Mouse (Mus musculus) limb, embryonic 12.5 days (tissue): Measurements from ENCODE around the gene Robo1. TPM values are rescaled to one million over a fixed set of nuclear protein-coding genes. Genes with fewer than 3 reads are reported as not detected.

Experiments used
- ATAC-seq: fragments of 200-750 bp; cut with Nextera tagmentation; 2 replicates; pipeline ENCODE4 v1.8.0; 2017; ENCODE audit warnings: low read depth, moderate TSS enrichment; ENCODE audit not compliant: insufficient number of reproducible peaks, insufficient read depth, low FRiP score, low TSS enrichment
- H3K27ac ChIP-seq: fragments of 300-500 bp; sonication (generic); 2 replicates; pipeline ENCODE4 v1.5.1; 2016; ENCODE audit warnings: mild to moderate bottlenecking, moderate library complexity
- H3K27me3 ChIP-seq: fragments of 300-500 bp; sonication (generic); 2 replicates; pipeline ENCODE4 v1.6.1; 2016; ENCODE audit warnings: mild to moderate bottlenecking, moderate library complexity
- H3K36me3 ChIP-seq: fragments of 300-500 bp; sonication (generic); 2 replicates; pipeline ENCODE4 v1.6.1; 2016; ENCODE audit warnings: mild to moderate bottlenecking, moderate library complexity
- H3K4me1 ChIP-seq: fragments of 300-500 bp; sonication (generic); replicated peaks from 2 replicates; pipeline ENCODE4 v1.6.1; 2016
- H3K4me2 ChIP-seq: fragments of 300-500 bp; sonication (generic); 2 replicates; pipeline ENCODE4 v1.6.1; 2016; ENCODE audit warnings: mild to moderate bottlenecking, moderate library complexity
- H3K4me3 ChIP-seq: fragments of 300-500 bp; sonication (generic); replicated peaks from 2 replicates; pipeline ENCODE4 v1.5.1; 2016; ENCODE audit warnings: mild to moderate bottlenecking
- H3K9ac ChIP-seq: fragments of 300-500 bp; sonication (generic); replicated peaks from 2 replicates; pipeline ENCODE4 v1.6.1; 2016; ENCODE audit warnings: mild to moderate bottlenecking, moderate library complexity
- H3K9me3 ChIP-seq: fragments of 300-500 bp; sonication (generic); 2 replicates; pipeline ENCODE4 v1.6.1; 2016; ENCODE audit warnings: mild to moderate bottlenecking, moderate library complexity
- WGBS: fragments of 180-500 bp; shearing (Covaris S2); methylation state at CpG from one replicate; pipeline ENCODE4 v1.1.7; 2016; 5-methylcytosine and 5-hydroxymethylcytosine counted together
- polyA plus RNA-seq: library from polyadenylated mRNA; unstranded; fragments of >200 nt; fragmentation: Nextera tagmentation; extraction: Ambion mirVana; gene quantifications from 2 replicates; pipeline ENCODE4 v1.2.1, GENCODE M21; 2016

Robo1 gene
- polyA plus RNA-seq, 1 experiment from 2014 or later, result 61.6 TPM

- no peaks in the 10 kb centered on the region; the same call in 1 of the 2 replicates for H3K4me1 ChIP-seq
- H3K4me2 ChIP-seq, result no peak overlapping the region
- WGBS, result 51% methylated on average over 10 of the region's 10 CpGs
- no peaks in the 10 kb centered on the region for H3K36me3 ChIP-seq
- no peak overlapping the region for H3K4me3 ChIP-seq
- H3K27ac ChIP-seq, result no peak overlapping the region
- H3K9ac ChIP-seq, result no peak overlapping the region
- no peak for ATAC-seq
- no peaks in the 10 kb centered on the region for H3K27me3 ChIP-seq
- no peaks in the 10 kb centered on the region for H3K9me3 ChIP-seq
Measured at GRCm38 (mm10) chr16:72458155-72458554, 150.0 kb downstream of the Robo1 start.

- Histone ChIP-seq H3K36me3 (no peaks in the 10 kb centered on the region), H3K4me2 (no peak overlapping the region), H3K9ac (no peak overlapping the region), H3K9me3 (no peaks in the 10 kb centered on the region), H3K4me3 (no peak overlapping the region), H3K4me1 (no peaks in the 10 kb centered on the region; the same call in 1 of the 2 replicates), H3K27ac (no peak overlapping the region), H3K27me3 (no peaks in the 10 kb centered on the region)
- peak; percentile 63; the same call in 1 of the 2 replicates for ATAC-seq
- 42% methylated on average over 10 of the region's 10 CpGs for WGBS
Measured at GRCm38 (mm10) chr16:72458576-72458975, 150.5 kb downstream of the Robo1 start.

- Histone ChIP-seq H3K9me3 (no peaks in the 10 kb centered on the region), H3K4me3 (no peak overlapping the region), H3K27ac (no peak overlapping the region), H3K4me2 (no peak overlapping the region), H3K36me3 (no peaks in the 10 kb centered on the region), H3K4me1 (no peaks in the 10 kb centered on the region), H3K27me3 (no peaks in the 10 kb centered on the region), H3K9ac (no peak overlapping the region)
- WGBS, result 84% methylated on average over 3 of the region's 3 CpGs
- ATAC-seq, result no peak
Measured at GRCm38 (mm10) chr16:72465696-72466095, 157.6 kb downstream of the Robo1 start.

GRCm38 (mm10) chr16:72470037-72470673, 162.0 kb downstream of the Robo1 start:
- Histone ChIP-seq H3K9ac (no peak overlapping the region), H3K4me2 (no peak overlapping the region), H3K4me3 (no peak overlapping the region), H3K27me3 (no peaks in the 10 kb centered on the region), H3K9me3 (no peaks in the 10 kb centered on the region), H3K36me3 (no peaks in the 10 kb centered on the region), H3K27ac (no peak overlapping the region), H3K4me1 (no peaks in the 10 kb centered on the region)
- ATAC-seq, result no peak
- WGBS, result 68% methylated on average over 2 of the region's 2 CpGs

- Histone ChIP-seq H3K27ac (no peak overlapping the region), H3K4me1 (no peaks in the 10 kb centered on the region), H3K27me3 (no peaks in the 10 kb centered on the region; the same call in 1 of the 2 replicates), H3K36me3 (no peaks in the 10 kb centered on the region), H3K9me3 (no peaks in the 10 kb centered on the region), H3K9ac (no peak overlapping the region), H3K4me3 (no peak overlapping the region), H3K4me2 (peak overlapping the region; percentile 13; the same call in 1 of the 2 replicates)
- WGBS, result 30% methylated on average over 6 of the region's 6 CpGs
- ATAC-seq, result no peak
Measured at GRCm38 (mm10) chr16:72510716-72511199, 202.7 kb downstream of the Robo1 start.

GRCm38 (mm10) chr16:72531337-72531736, 223.2 kb downstream of the Robo1 start:
- Histone ChIP-seq H3K9ac (no peak overlapping the region), H3K27ac (no peak overlapping the region), H3K4me1 (no peaks in the 10 kb centered on the region), H3K36me3 (no peaks in the 10 kb centered on the region), H3K9me3 (no peaks in the 10 kb centered on the region), H3K27me3 (no peaks in the 10 kb centered on the region), H3K4me2 (no peak overlapping the region), H3K4me3 (no peak overlapping the region)
- no peak for ATAC-seq
- WGBS, result 39% methylated on average over 2 of the region's 2 CpGs

GRCm38 (mm10) chr16:72533900-72534571, 225.9 kb downstream of the Robo1 start:
- H3K27ac ChIP-seq, result 0 out of 2 replicates have a peak overlapping the region, but pooled peaks have one; percentile 23
- ATAC-seq, result peak; percentile 68
- no peaks in the 10 kb centered on the region for H3K36me3 ChIP-seq
- H3K9me3 ChIP-seq, result no peaks in the 10 kb centered on the region
- H3K9ac ChIP-seq, result no peak overlapping the region
- no peak overlapping the region for H3K4me2 ChIP-seq
- H3K4me3 ChIP-seq, result no peak overlapping the region
- H3K27me3 ChIP-seq, result no peaks in the 10 kb centered on the region
- 65% methylated on average over 4 of the region's 4 CpGs for WGBS
- no peaks in the 10 kb centered on the region for H3K4me1 ChIP-seq

- Histone ChIP-seq H3K36me3 (no peaks in the 10 kb centered on the region), H3K27me3 (no peaks in the 10 kb centered on the region), H3K9me3 (no peaks in the 10 kb centered on the region), H3K4me2 (no peak overlapping the region), H3K4me3 (no peak overlapping the region), H3K4me1 (no peaks in the 10 kb centered on the region), H3K9ac (no peak overlapping the region), H3K27ac (no peak overlapping the region)
- ATAC-seq, result no peak
- WGBS, result 40% methylated on average over 3 of the region's 3 CpGs
Measured at GRCm38 (mm10) chr16:72538171-72538570, 230.1 kb downstream of the Robo1 start.

GRCm38 (mm10) chr16:72543928-72544327, 235.8 kb downstream of the Robo1 start:
- no peak overlapping the region for H3K4me3 ChIP-seq
- H3K27me3 ChIP-seq, result no peaks in the 10 kb centered on the region
- 82% methylated on average over 3 of the region's 3 CpGs for WGBS
- no peak overlapping the region for H3K9ac ChIP-seq
- H3K27ac ChIP-seq, result no peak overlapping the region
- ATAC-seq, result no peak
- no peak overlapping the region for H3K4me2 ChIP-seq
- H3K4me1 ChIP-seq, result no peaks in the 10 kb centered on the region
- no peaks in the 10 kb centered on the region for H3K36me3 ChIP-seq
- no peaks in the 10 kb centered on the region for H3K9me3 ChIP-seq

GRCm38 (mm10) chr16:72544950-72545349, 236.8 kb downstream of the Robo1 start:
- Histone ChIP-seq H3K9ac (no peak overlapping the region), H3K9me3 (no peaks in the 10 kb centered on the region), H3K27ac (no peak overlapping the region), H3K4me3 (no peak overlapping the region), H3K4me2 (no peak overlapping the region), H3K36me3 (no peaks in the 10 kb centered on the region), H3K4me1 (no peaks in the 10 kb centered on the region), H3K27me3 (no peaks in the 10 kb centered on the region)
- no peak for ATAC-seq
- WGBS, result 63% methylated on average over 2 of the region's 2 CpGs

- H3K4me1 ChIP-seq, result no peaks in the 10 kb centered on the region
- H3K4me2 ChIP-seq, result no peak overlapping the region
- no peaks in the 10 kb centered on the region for H3K27me3 ChIP-seq
- no peaks in the 10 kb centered on the region for H3K9me3 ChIP-seq
- ATAC-seq, result no peak
- no peak overlapping the region for H3K27ac ChIP-seq
- 77% methylated on average over 8 of the region's 8 CpGs for WGBS
- H3K9ac ChIP-seq, result no peak overlapping the region
- no peak overlapping the region for H3K4me3 ChIP-seq
- no peaks in the 10 kb centered on the region for H3K36me3 ChIP-seq
Measured at GRCm38 (mm10) chr16:72551672-72552243, 243.7 kb downstream of the Robo1 start.
